Mouse (Mus musculus) heart, postnatal 0 days (tissue): ENCODE measurements around the gene Olfr975.
"Not testable (repeated sequence)": the region's sequence is repeated elsewhere in the genome, so short reads cannot be mapped to it uniquely, and the experiment has no call there.

Source experiments
- CTCF ChIP-seq: IDR thresholded peaks from 2 replicates; pipeline ENCODE4 v1.5.1; 2016; ENCODE audit warnings: antibody characterized with exemption, control low read depth, low read depth
- EP300 ChIP-seq: IDR thresholded peaks from 2 replicates; pipeline ENCODE4 v1.6.1; 2016; ENCODE audit warnings: antibody characterized with exemption, low read depth

GRCm38 (mm10) chr9:39961033-39961432 is 9.2 kb upstream of the Olfr975 start, which contains the start of gene Olfr976:
- not testable (repeated sequence) for TF ChIP-seq CTCF, EP300
